Mouse (Mus musculus) neural tube, embryonic 12.5 days (tissue): ENCODE data around the gene Tmem80. TPM values are rescaled to one million over a fixed set of nuclear protein-coding genes. Genes with fewer than 3 reads are reported as not detected.

Experiments used
- ATAC-seq: fragments of 200-750 bp; cut with Nextera tagmentation; 2 replicates; pipeline ENCODE4 v1.8.0; 2017; ENCODE audit warnings: low read depth, mild to moderate bottlenecking, moderate TSS enrichment, moderate library complexity; ENCODE audit not compliant: low FRiP score
- H3K27ac ChIP-seq: fragments of 300-500 bp; sonication (generic); 2 replicates; pipeline ENCODE4 v1.5.1; 2016
- H3K27me3 ChIP-seq: fragments of 300-500 bp; sonication (generic); replicated peaks from 2 replicates; pipeline ENCODE4 v1.6.1; 2016; ENCODE audit warnings: mild to moderate bottlenecking
- H3K36me3 ChIP-seq: fragments of 300-500 bp; sonication (generic); 2 replicates; pipeline ENCODE4 v1.6.1; 2016; ENCODE audit warnings: mild to moderate bottlenecking
- H3K4me1 ChIP-seq: fragments of 300-500 bp; sonication (generic); 2 replicates; pipeline ENCODE4 v1.6.1; 2016
- H3K4me2 ChIP-seq: fragments of 300-500 bp; sonication (generic); replicated peaks from 2 replicates; pipeline ENCODE4 v1.6.1; 2016; ENCODE audit warnings: mild to moderate bottlenecking
- H3K4me3 ChIP-seq: fragments of 300-500 bp; sonication (generic); 2 replicates; pipeline ENCODE4 v1.5.1; 2016
- H3K9ac ChIP-seq: fragments of 300-500 bp; sonication (generic); 2 replicates; pipeline ENCODE4 v1.6.1; 2016; ENCODE audit warnings: mild to moderate bottlenecking
- H3K9me3 ChIP-seq: fragments of 300-500 bp; sonication (generic); 2 replicates; pipeline ENCODE4 v1.6.1; 2016; ENCODE audit warnings: mild to moderate bottlenecking
- WGBS: fragments of 180-500 bp; shearing (Covaris S2); methylation state at CpG from one replicate; pipeline ENCODE4 v1.1.7; 2016; 5-methylcytosine and 5-hydroxymethylcytosine counted together
- polyA plus RNA-seq: library from polyadenylated mRNA; unstranded; fragments of >200 nt; fragmentation: Nextera tagmentation; extraction: Ambion mirVana; gene quantifications from 2 replicates; pipeline ENCODE4 v1.2.1, GENCODE M21; 2016

The Tmem80 gene
- 60.9 and 62.5 TPM in 2 replicates for polyA plus RNA-seq

GRCm38 (mm10) chr7:141327469-141328372, at the start of gene Tmem80, which contains the start of gene Deaf1:
TSS of gene Tmem80 (plus strand) at chr7:141327739.
TSS of gene Deaf1 (minus strand) at chr7:141327690.
- peak; percentile 97 for ATAC-seq

GRCm38 (mm10) chr7:141278766-141279590, 48.6 kb upstream of the Tmem80 start, which contains the start of gene Sct:
TSS of gene Sct (minus strand) at chr7:141279133.
- H3K4me2 ChIP-seq, result peak within 1 kb of the TSS; percentile 95
- H3K9me3 ChIP-seq, result no peaks in the 10 kb centered on the region
- H3K4me1 ChIP-seq, result peaks cover 9% of the 10 kb centered on the region
- H3K36me3 ChIP-seq, result no peaks in the 10 kb centered on the region
- peak; percentile 76 for ATAC-seq
- no peak within 1 kb of the TSS for H3K27ac ChIP-seq
- peak within 1 kb of the TSS; percentile 41 for H3K4me3 ChIP-seq
- H3K27me3 ChIP-seq, result 0 out of 2 replicates have a peak, but pooled peaks cover 3% of the 10 kb centered on the region
- WGBS, result 1% methylated on average over 46 of the region's 46 CpGs
- H3K9ac ChIP-seq, result peak within 1 kb of the TSS; percentile 53

More at GRCm38 (mm10) chr7:141327469-141328372, at the start of gene Tmem80, which contains the start of gene Deaf1:
- peak within 1 kb of the TSS; percentile 95 for H3K27ac ChIP-seq
- H3K4me2 ChIP-seq, result peak within 1 kb of the TSS; percentile 99
- H3K36me3 ChIP-seq, result peaks cover 23% of the 10 kb centered on the region
- peak within 1 kb of the TSS; percentile 92 for H3K9ac ChIP-seq
- H3K4me1 ChIP-seq, result peaks cover 24% of the 10 kb centered on the region
- no peaks in the 10 kb centered on the region for H3K27me3 ChIP-seq
- H3K9me3 ChIP-seq, result no peaks in the 10 kb centered on the region
- peak within 1 kb of the TSS; percentile 67 for H3K4me3 ChIP-seq
- WGBS, result under 1% methylated on average over 105 of the region's 105 CpGs

DNA sequence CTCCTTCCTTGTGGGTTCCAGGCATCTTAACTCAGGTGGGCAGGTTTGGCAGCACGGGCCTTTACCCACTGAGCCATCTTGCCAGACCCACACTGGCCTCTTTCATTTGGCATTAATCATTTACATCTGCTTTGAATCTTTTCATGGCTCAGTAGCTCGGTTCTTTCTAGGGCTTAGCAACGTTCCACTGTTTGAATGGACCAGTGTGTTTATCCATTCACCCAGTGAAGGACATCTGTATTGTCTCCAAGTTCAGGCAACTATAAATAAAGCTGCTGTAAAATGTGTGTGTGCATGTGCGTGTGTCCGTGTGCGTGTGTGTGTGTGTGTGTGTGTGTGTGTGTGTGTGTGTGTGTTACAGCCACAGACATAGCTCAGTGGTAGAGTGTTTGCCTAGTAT, 46.1 kb upstream of the Tmem80 start:
- no peak for ATAC-seq
- Histone ChIP-seq H3K4me3 (no peak overlapping the region), H3K4me2 (no peak overlapping the region), H3K36me3 (no peaks in the 10 kb centered on the region), H3K9ac (no peak overlapping the region), H3K27ac (no peak overlapping the region), H3K9me3 (no peaks in the 10 kb centered on the region), H3K4me1 (peaks cover 9% of the 10 kb centered on the region), H3K27me3 (0 out of 2 replicates have a peak, but pooled peaks cover 3% of the 10 kb centered on the region)
- WGBS, result 43% methylated on average over 6 of the region's 6 CpGs

GRCm38 (mm10) chr7:141282756-141283155, 44.8 kb upstream of the Tmem80 start:
- H3K9me3 ChIP-seq, result no peaks in the 10 kb centered on the region

GRCm38 (mm10) chr7:141288042-141288441, 39.5 kb upstream of the Tmem80 start:
- ATAC-seq, result no peak
- peaks cover 14% of the 10 kb centered on the region for H3K4me1 ChIP-seq
- WGBS, result 79% methylated on average over 3 of the region's 3 CpGs
- H3K4me2 ChIP-seq, result no peak overlapping the region
- H3K4me3 ChIP-seq, result no peak overlapping the region
- no peak overlapping the region for H3K27ac ChIP-seq
- peaks cover 27% of the 10 kb centered on the region for H3K27me3 ChIP-seq
- H3K9ac ChIP-seq, result no peak overlapping the region
- H3K9me3 ChIP-seq, result no peaks in the 10 kb centered on the region
- no peaks in the 10 kb centered on the region for H3K36me3 ChIP-seq

More at GRCm38 (mm10) chr7:141282756-141283155, 44.8 kb upstream of the Tmem80 start:
- Histone ChIP-seq H3K4me3 (no peak overlapping the region), H3K4me2 (no peak overlapping the region), H3K36me3 (no peaks in the 10 kb centered on the region), H3K27ac (no peak overlapping the region), H3K27me3 (0 out of 2 replicates have a peak, but pooled peaks cover 3% of the 10 kb centered on the region), H3K9ac (no peak overlapping the region), H3K4me1 (peaks cover 9% of the 10 kb centered on the region)
- WGBS, result 86% methylated on average over 4 of the region's 4 CpGs
- no peak for ATAC-seq

- Histone ChIP-seq H3K36me3 (peaks cover 3% of the 10 kb centered on the region), H3K4me2 (peak within 1 kb of the TSS; percentile 88), H3K27ac (no peak within 1 kb of the TSS), H3K9ac (peak within 1 kb of the TSS; percentile 54), H3K4me3 (peak within 1 kb of the TSS; percentile 45), H3K9me3 (no peaks in the 10 kb centered on the region), H3K4me1 (peaks cover 31% of the 10 kb centered on the region), H3K27me3 (peaks cover 59% of the 10 kb centered on the region)
- ATAC-seq, result peak; percentile 51; the same call in 1 of the 2 replicates
- WGBS, result 2% methylated on average over 46 of the region's 46 CpGs
Observed at GRCm38 (mm10) chr7:141291921-141292582, 35.5 kb upstream of the Tmem80 start, which contains the start of gene Drd4. TSS of gene Drd4 (plus strand) at chr7:141292006.

DNA sequence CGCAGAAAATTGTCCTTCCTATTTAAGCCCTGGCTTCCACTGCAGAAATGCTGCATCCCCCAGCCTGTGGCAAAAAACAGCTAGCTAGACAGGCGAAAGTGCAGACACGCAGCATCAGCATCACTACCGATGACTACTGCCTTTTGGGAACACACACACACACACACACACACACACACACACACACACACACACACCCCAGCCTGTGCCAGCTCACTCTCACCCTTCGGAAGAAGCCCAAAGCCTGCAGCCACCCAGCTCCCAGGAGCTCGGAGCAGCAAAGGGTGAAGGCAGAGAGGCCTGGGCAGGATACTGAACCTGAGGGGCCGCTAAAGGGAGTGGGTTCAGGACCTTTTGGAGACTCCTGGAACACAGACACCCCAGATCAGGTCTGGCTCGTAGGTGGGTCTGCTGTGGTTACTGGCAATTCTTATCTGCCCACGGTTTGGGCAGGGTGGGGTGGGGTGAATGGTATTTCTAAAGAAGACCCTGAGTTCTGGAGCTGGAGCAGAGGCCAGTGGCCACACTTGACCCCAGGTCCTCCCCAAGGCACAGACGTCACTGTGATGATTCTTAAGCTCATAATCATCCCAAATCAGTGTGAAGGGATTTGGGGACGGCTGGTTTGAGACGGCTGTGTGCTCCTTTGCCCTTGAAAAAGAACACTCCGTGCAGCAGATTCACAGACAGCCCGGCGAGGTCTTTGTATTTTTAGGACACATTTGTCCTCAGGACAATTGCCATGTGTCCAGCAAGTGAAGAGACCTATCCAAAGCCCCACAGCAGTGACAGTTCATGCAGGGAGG, 34.8 kb upstream of the Tmem80 start:
- 34% methylated on average over 15 of the region's 15 CpGs for WGBS
- peaks cover 9% of the 10 kb centered on the region for H3K36me3 ChIP-seq
- peak overlapping the region; percentile 54 for H3K9ac ChIP-seq
- H3K27ac ChIP-seq, result no peak overlapping the region
- H3K9me3 ChIP-seq, result no peaks in the 10 kb centered on the region
- H3K4me1 ChIP-seq, result peaks cover 31% of the 10 kb centered on the region
- peak overlapping the region; percentile 2 for H3K4me3 ChIP-seq
- ATAC-seq, result no peak
- peak overlapping the region; percentile 88 for H3K4me2 ChIP-seq
- H3K27me3 ChIP-seq, result peaks cover 59% of the 10 kb centered on the region

GRCm38 (mm10) chr7:141293852-141294471, 33.6 kb upstream of the Tmem80 start:
- H3K4me2 ChIP-seq, result peak overlapping the region; percentile 68
- peak overlapping the region; percentile 29 for H3K4me3 ChIP-seq
- under 1% methylated on average over 53 of the region's 53 CpGs for WGBS
- peaks cover 59% of the 10 kb centered on the region for H3K27me3 ChIP-seq
- H3K36me3 ChIP-seq, result peaks cover 14% of the 10 kb centered on the region
- ATAC-seq, result peak; percentile 42; the same call in 1 of the 2 replicates
- H3K9ac ChIP-seq, result peak overlapping the region; percentile 38; the same call in 1 of the 2 replicates
- no peaks in the 10 kb centered on the region for H3K9me3 ChIP-seq
- peaks cover 31% of the 10 kb centered on the region for H3K4me1 ChIP-seq
- H3K27ac ChIP-seq, result no peak overlapping the region

GRCm38 (mm10) chr7:141294479-141294878, 33.1 kb upstream of the Tmem80 start:
- 6% methylated on average over 22 of the region's 22 CpGs for WGBS
- Histone ChIP-seq H3K9ac (peak overlapping the region; percentile 38; the same call in 1 of the 2 replicates), H3K36me3 (peaks cover 18% of the 10 kb centered on the region), H3K4me1 (peaks cover 31% of the 10 kb centered on the region), H3K9me3 (no peaks in the 10 kb centered on the region), H3K4me2 (peak overlapping the region; percentile 68), H3K27ac (no peak overlapping the region), H3K27me3 (peaks cover 59% of the 10 kb centered on the region), H3K4me3 (peak overlapping the region; percentile 29)
- ATAC-seq, result no peak; the same call in 1 of the 2 replicates

DNA sequence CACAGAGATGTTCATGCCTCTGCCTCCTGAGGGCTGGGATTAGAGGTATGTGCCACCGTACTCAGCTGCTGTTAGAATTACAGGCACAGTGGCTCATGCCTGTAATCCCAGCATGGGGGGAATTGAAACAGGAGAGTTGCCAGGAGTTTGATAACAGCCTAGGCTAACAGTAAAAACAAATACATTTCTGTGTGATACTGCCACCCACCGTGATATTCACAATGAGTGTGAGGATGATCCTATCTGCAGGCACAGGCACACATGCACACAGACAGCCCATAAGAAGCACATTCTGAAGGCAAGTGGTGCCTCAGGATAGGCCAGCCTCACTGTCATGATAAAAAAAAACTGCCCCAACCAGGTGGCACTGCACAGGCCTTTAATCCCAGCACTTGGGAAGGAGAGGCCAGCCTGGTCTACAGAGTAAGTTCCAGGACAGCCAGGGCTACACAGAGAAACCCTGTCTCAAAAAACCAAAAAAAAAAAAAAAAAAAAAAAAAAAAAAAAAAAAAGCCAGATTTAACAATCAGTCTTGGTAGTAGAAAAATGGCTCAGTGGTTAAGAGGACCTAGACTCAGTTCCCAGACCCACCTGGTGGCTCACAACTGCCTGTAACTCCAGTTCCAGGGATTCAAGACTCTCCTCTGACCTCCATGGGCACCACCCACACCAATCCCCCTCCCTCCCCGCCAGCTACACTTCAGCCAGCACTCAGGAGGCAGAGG, 29.5 kb upstream of the Tmem80 start:
- no peaks in the 10 kb centered on the region for H3K9me3 ChIP-seq
- H3K4me1 ChIP-seq, result peaks cover 16% of the 10 kb centered on the region
- no peak overlapping the region for H3K4me2 ChIP-seq
- no peak overlapping the region for H3K9ac ChIP-seq
- no peak overlapping the region for H3K4me3 ChIP-seq
- H3K27ac ChIP-seq, result no peak overlapping the region
- no peak for ATAC-seq
- 77% methylated on average over 3 of the region's 3 CpGs for WGBS
- H3K36me3 ChIP-seq, result peaks cover 50% of the 10 kb centered on the region
- H3K27me3 ChIP-seq, result peaks cover 31% of the 10 kb centered on the region
